Mouse (Mus musculus) MEL (cell line): ENCODE data around the gene Wnt3. TPM values are rescaled to one million over a fixed set of nuclear protein-coding genes. Genes with fewer than 3 reads are reported as not detected.

Experiments
- DNase-seq: peaks from one replicate; pipeline ENCODE4 v3.0.0; 2011; ENCODE audit warnings: low read depth, low spot score
- H3K27ac ChIP-seq: 2 replicates; pipeline ENCODE4 v1.5.1; 2012; ENCODE audit warnings: low read depth, mild to moderate bottlenecking, control low read depth, low read length, moderate library complexity; ENCODE audit not compliant: control insufficient read depth
- H3K27me3 ChIP-seq, 2 experiments: fragments of 150-350 bp in 1 of 2; sonication (generic) in 1 of 2; 2 replicates each; pipeline ENCODE4 v1.6.1; 2012; ENCODE audit warnings: low read length in 2 of 2, mild to moderate bottlenecking in 2 of 2, improper control_type of control experiment in 1 of 2, moderate library complexity in 1 of 2; ENCODE audit not compliant: insufficient read depth in 2 of 2, control insufficient read depth in 1 of 2
- H3K36me3 ChIP-seq, 2 experiments: 2 replicates each; pipeline ENCODE4 v1.6.1; 2012 to 2014; ENCODE audit warnings: low read length in 2 of 2, improper control_type of control experiment in 1 of 2, inconsistent platforms in 1 of 2, mild to moderate bottlenecking in 1 of 2; ENCODE audit not compliant: insufficient read depth in 2 of 2, control insufficient read depth in 1 of 2
- H3K4me1 ChIP-seq, 2 experiments: fragments of 150-350 bp in 1 of 2; sonication (generic) in 1 of 2; 2 replicates each; pipeline ENCODE4 v1.6.1; 2012; ENCODE audit warnings: low read length in 2 of 2, improper control_type of control experiment in 1 of 2, mild to moderate bottlenecking in 1 of 2; ENCODE audit not compliant: insufficient read depth in 2 of 2, control insufficient read depth in 1 of 2
- H3K4me3 ChIP-seq, 2 experiments: fragments of 150-350 bp in 1 of 2; sonication (generic) in 1 of 2; 2 replicates each; pipeline ENCODE4 v1.5.1; 2012; ENCODE audit warnings: low read depth in 2 of 2, low read length in 2 of 2, mild to moderate bottlenecking in 2 of 2, moderate library complexity in 2 of 2, control low read depth in 1 of 2, improper control_type of control experiment in 1 of 2; ENCODE audit not compliant: control insufficient read depth in 1 of 2, insufficient read depth in 1 of 2
- H3K79me2 ChIP-seq: 2 replicates; pipeline ENCODE4 v1.6.1; 2012; ENCODE audit warnings: mild to moderate bottlenecking, low read length, moderate library complexity; ENCODE audit not compliant: control insufficient read depth, poor library complexity, insufficient read depth
- H3K9ac ChIP-seq: 2 replicates; pipeline ENCODE4 v1.6.1; 2012; ENCODE audit warnings: low read depth, mild to moderate bottlenecking, control low read depth, low read length, moderate library complexity; ENCODE audit not compliant: control insufficient read depth, poor library complexity, severe bottlenecking
- H3K9me3 ChIP-seq: fragments of 150-350 bp; sonication (generic); replicated peaks from 2 replicates; pipeline ENCODE4 v1.6.1; 2012; ENCODE audit warnings: mild to moderate bottlenecking, low read length, improper control_type of control experiment, moderate library complexity; ENCODE audit not compliant: insufficient read depth
- E2F4 ChIP-seq: IDR thresholded peaks from 2 replicates; pipeline ENCODE4 v1.6.1; 2011; ENCODE audit warnings: low read depth, low read length, improper control_type of control experiment, borderline replicate concordance
- EP300 ChIP-seq, 2 experiments: IDR thresholded peaks; 2 replicates each; pipeline ENCODE4 v1.6.1; 2011; ENCODE audit warnings: improper control_type of control experiment in 2 of 2, low read length in 2 of 2, low read depth in 1 of 2, mild to moderate bottlenecking in 1 of 2
- GABPA ChIP-seq: IDR thresholded peaks from 2 replicates; pipeline ENCODE4 v1.6.1; 2012; ENCODE audit warnings: low read depth, mild to moderate bottlenecking, inconsistent platforms, low read length, improper control_type of control experiment, moderate library complexity
- MAFK ChIP-seq: IDR thresholded peaks from 2 replicates; pipeline ENCODE4 v1.6.1; 2011; ENCODE audit warnings: low read depth, mild to moderate bottlenecking, low read length, improper control_type of control experiment, borderline replicate concordance
- MAX ChIP-seq: IDR thresholded peaks from 2 replicates; pipeline ENCODE4 v1.6.1; 2011; ENCODE audit warnings: low read length, improper control_type of control experiment
- MEF2A ChIP-seq: IDR thresholded peaks from 2 replicates; pipeline ENCODE4 v1.6.1; 2014; ENCODE audit warnings: low read depth, mild to moderate bottlenecking, inconsistent platforms, low read length, improper control_type of control experiment; ENCODE audit not compliant: poor library complexity, insufficient replicate concordance, severe bottlenecking; ENCODE audit errors: extremely low read depth
- NELFE ChIP-seq: IDR thresholded peaks from 2 replicates; pipeline ENCODE4 v1.6.1; 2011; ENCODE audit warnings: low read depth, low read length, improper control_type of control experiment
- NRF1 ChIP-seq: IDR thresholded peaks from 2 replicates; pipeline ENCODE4 v1.6.1; 2014; ENCODE audit warnings: low read depth, mild to moderate bottlenecking, inconsistent platforms, low read length, improper control_type of control experiment, moderate library complexity; ENCODE audit not compliant: poor library complexity, insufficient read depth, severe bottlenecking
- POLR2A ChIP-seq, 2 experiments: IDR thresholded peaks; 2 replicates each; pipeline ENCODE4 v1.6.1; 2011 to 2012; ENCODE audit warnings: low read length in 2 of 2, mild to moderate bottlenecking in 2 of 2, control low read depth in 1 of 2, improper control_type of control experiment in 1 of 2, low read depth in 1 of 2, moderate library complexity in 1 of 2; ENCODE audit not compliant: control insufficient read depth in 1 of 2, insufficient read depth in 1 of 2, poor library complexity in 1 of 2
- POLR2AphosphoS2 ChIP-seq: IDR thresholded peaks from 2 replicates; pipeline ENCODE4 v1.6.1; 2011; ENCODE audit warnings: low read length, improper control_type of control experiment
- POLR2AphosphoS5 ChIP-seq: IDR thresholded peaks from 2 replicates; pipeline ENCODE4 v1.6.1; 2012; ENCODE audit warnings: low read depth, borderline replicate concordance, mild to moderate bottlenecking, inconsistent platforms, low read length, moderate library complexity, mixed read lengths
- RCOR1 ChIP-seq: IDR thresholded peaks from 2 replicates; pipeline ENCODE4 v1.6.1; 2012; ENCODE audit warnings: low read depth, mild to moderate bottlenecking, inconsistent platforms, low read length, improper control_type of control experiment
- SIN3A ChIP-seq: IDR thresholded peaks from 2 replicates; pipeline ENCODE4 v1.6.1; 2012; ENCODE audit warnings: low read length, improper control_type of control experiment, inconsistent platforms
- SMC3 ChIP-seq: IDR thresholded peaks from 2 replicates; pipeline ENCODE4 v1.6.1; 2011; ENCODE audit warnings: low read depth, low read length, improper control_type of control experiment
- TBP ChIP-seq: IDR thresholded peaks from 2 replicates; pipeline ENCODE4 v1.8.0; 2011; ENCODE audit warnings: low read depth, low read length, improper control_type of control experiment
- USF1 ChIP-seq: IDR thresholded peaks from 2 replicates; pipeline ENCODE4 v1.6.1; 2014; ENCODE audit warnings: low read depth, mild to moderate bottlenecking, inconsistent platforms, low read length, improper control_type of control experiment, moderate library complexity
- ZKSCAN1 ChIP-seq: IDR thresholded peaks from 2 replicates; pipeline ENCODE4 v1.6.1; 2012; ENCODE audit warnings: low read depth, mild to moderate bottlenecking, inconsistent platforms, low read length, improper control_type of control experiment, moderate library complexity
- ZMIZ1 ChIP-seq: IDR thresholded peaks from 2 replicates; pipeline ENCODE4 v1.6.1; 2012; ENCODE audit warnings: low read depth, mild to moderate bottlenecking, inconsistent platforms, low read length, improper control_type of control experiment, moderate library complexity
- polyA plus RNA-seq, 2 experiments: library from polyadenylated mRNA; stranded (reverse) in 1 of 2; unstranded in 1 of 2; fragments of >175 nt in 1 of 2; fragments of >200 nt in 1 of 2; gene quantifications; 2 replicates each; pipeline versions ENCODE4 v1.2.1 to v1.2.4; 2012; ENCODE audit warnings: low replicate concordance in 2 of 2, low read depth in 1 of 2; ENCODE audit not compliant: insufficient read length in 2 of 2, insufficient read depth in 1 of 2, missing spikeins in 1 of 2
- total RNA-seq: library from RNA; depleted of rRNA; stranded (reverse); fragments of 300-350 nt; gene quantifications from 2 replicates; pipeline ENCODE4 v1.2.3, GENCODE M21; 2012

Gene Wnt3
- total and polyA plus RNA-seq, 3 experiments: not detected

DNA sequence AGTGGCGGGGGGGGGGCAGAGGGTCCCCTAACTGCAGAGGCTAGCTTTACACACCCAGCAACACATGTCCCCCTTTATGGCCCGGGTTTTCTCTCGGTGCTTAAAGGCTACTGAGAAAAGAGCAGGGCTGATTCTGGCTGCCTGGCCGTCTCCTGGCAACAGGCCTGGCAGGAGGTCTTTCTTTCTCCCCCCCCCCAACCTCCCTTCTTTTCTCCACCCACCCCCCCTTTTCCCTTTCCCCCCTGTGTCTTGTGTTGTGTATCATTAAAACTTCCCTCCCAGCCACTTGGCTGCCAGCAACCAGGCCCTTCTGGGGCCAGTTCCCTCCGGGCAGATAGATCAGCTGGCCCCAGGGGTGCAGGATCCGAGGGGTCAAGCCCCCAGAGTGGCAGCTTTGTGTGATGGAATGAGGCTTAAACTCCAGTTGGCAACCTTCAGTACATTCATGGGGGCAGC lies 8.4 kb upstream of the Wnt3 start:
- H3K27ac ChIP-seq: no peak overlapping the region
- H3K27me3 ChIP-seq: no peaks in the 10 kb centered on the region
- no peaks in the 10 kb centered on the region for H3K4me1 ChIP-seq
- no peak overlapping the region for H3K4me3 ChIP-seq
- H3K79me2 ChIP-seq: no peaks in the 10 kb centered on the region
- TF ChIP-seq SIN3A: no peak
- TF ChIP-seq ZMIZ1: no peak
- TF ChIP-seq USF1: no peak
- TF ChIP-seq MAFK: no peak
- TF ChIP-seq EP300 (IDR thresholded peaks at IDR 0.05; ENCODE audit: low read depth in 1 of 2, low read length in 2 of 2): no peak
- TF ChIP-seq POLR2AphosphoS2: no peak
- TF ChIP-seq NRF1: no peak
- no peak overlapping the region for H3K9ac ChIP-seq
- no peak for DNase-seq
- H3K9me3 ChIP-seq: no peaks in the 10 kb centered on the region
- no peaks in the 10 kb centered on the region for H3K36me3 ChIP-seq

DNA sequence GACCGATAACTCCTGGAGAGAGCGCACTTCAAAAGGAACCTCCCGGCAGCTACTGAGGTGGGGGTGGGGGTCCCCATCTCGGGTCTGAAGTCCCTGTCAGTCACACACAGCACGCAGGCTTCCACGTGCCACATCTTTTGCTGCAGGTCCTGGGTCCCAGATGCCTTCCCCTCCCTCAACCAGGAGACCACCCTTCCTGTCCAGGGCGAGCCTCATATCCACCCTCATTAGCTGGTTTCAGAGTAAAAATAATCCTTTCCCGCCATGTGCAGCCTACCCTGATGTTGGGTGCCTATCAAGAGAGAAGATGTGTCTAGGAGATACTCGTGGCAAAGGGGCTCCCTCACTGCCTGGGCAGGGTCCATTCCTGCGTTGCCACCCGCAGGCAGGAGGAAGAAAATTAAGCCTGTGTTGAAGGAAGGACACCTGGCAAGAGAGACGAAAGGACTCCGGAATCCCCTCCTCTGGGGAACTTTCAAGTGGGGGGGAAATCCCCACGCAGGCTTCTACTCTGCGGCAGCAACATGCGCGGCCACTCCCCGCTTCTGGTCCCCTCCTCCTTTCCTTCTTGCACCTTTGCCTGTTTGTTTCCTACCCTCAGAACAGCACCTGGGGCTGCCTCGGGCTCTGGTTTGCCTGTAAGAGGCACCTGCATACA lies 2.7 kb upstream of the Wnt3 start:
- no peaks in the 10 kb centered on the region for H3K79me2 ChIP-seq
- TF ChIP-seq E2F4 (no peak), POLR2A (IDR thresholded peaks at IDR 0.05; ENCODE audit: control insufficient read depth in 1 of 2, insufficient read depth in 1 of 2, low read depth in 1 of 2, low read length in 2 of 2, poor library complexity in 1 of 2) (no peak), RCOR1 (no peak), SIN3A (no peak), POLR2AphosphoS5 (no peak), NELFE (no peak), MAX (no peak), GABPA (no peak), SMC3 (no peak), ZKSCAN1 (no peak), TBP (no peak), MEF2A (no peak)
- TF ChIP-seq, all 39 proteins: peak for 0
- H3K27me3 ChIP-seq: no peaks in the 10 kb centered on the region; a peak in 1 of 4 replicates
- no peak for DNase-seq
- no peak overlapping the region for H3K4me3 ChIP-seq
- H3K9ac ChIP-seq: no peak overlapping the region
- H3K4me1 ChIP-seq: no peaks in the 10 kb centered on the region
- no peaks in the 10 kb centered on the region for H3K36me3 ChIP-seq
- no peaks in the 10 kb centered on the region for H3K9me3 ChIP-seq
- H3K27ac ChIP-seq: no peak overlapping the region
